18 mouse cellular contexts compared by ENCODE assay signal in the genomic region with DNA sequence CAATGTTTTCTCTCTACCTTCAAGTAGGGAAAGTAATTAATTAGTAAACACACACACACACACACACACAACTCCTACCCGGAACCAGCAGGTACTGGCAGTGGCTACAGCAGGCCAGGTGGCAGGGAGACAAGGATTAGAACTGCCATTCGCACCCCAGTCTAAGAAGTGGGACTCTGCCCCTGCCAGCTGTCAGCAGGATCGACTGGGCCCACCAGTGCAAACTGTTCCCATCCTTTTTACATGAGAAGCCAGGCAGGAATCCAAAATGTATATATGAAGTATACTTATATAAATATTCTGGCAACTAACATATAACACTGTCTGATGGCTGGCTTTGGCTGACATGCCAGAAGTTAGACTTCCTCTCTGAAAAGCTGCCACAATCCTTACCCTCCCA.
A peak's percentile ranks its signal among the peaks of the same experiment; 100 is the strongest.
DNase-seq lines count a peak whose midpoint lies in the region; ATAC-seq and TF ChIP-seq lines count a peak whose summit lies in the region.
"Had no signal": no experiment of that assay in that cellular context is flagged by ENCODE, and none has a peak within 500 bp of the region (broad histone marks: within the 10 kb centered on the region; RNA-seq: fewer than 3 reads in every experiment).

No protein-coding gene starts in this region.

- no peaks in the 10 kb centered on the region for H3K9me3 ChIP-seq in forebrain, embryonic 13.5 days (replicated peaks)
- H3K9me3 ChIP-seq in forebrain, embryonic 11.5 days (ENCODE audit: control insufficient read depth, low read length): no peaks in the 10 kb centered on the region
- H3K9me3 ChIP-seq in lung, embryonic 16.5 days (ENCODE audit: control insufficient read depth, low read length): no peaks in the 10 kb centered on the region
- H3K9me3 ChIP-seq in intestine, postnatal 0 days (ENCODE audit: control insufficient read depth): no peaks in the 10 kb centered on the region
- H3K9me3 ChIP-seq: heart, embryonic 15.5 days; kidney, embryonic 15.5 days; midbrain, embryonic 12.5 days had no signal

- H3K36me3 ChIP-seq in forebrain, embryonic 13.5 days (ENCODE audit: poor library complexity, severe bottlenecking): no peaks in the 10 kb centered on the region
- no peaks in the 10 kb centered on the region for H3K36me3 ChIP-seq in forebrain, embryonic 11.5 days (ENCODE audit: control insufficient read depth, insufficient read depth, low read length)
- no peaks in the 10 kb centered on the region for H3K36me3 ChIP-seq in lung, embryonic 16.5 days (ENCODE audit: control insufficient read depth, insufficient read depth, low read length)
- no peaks in the 10 kb centered on the region for H3K36me3 ChIP-seq in intestine, postnatal 0 days (ENCODE audit: control insufficient read depth, insufficient read depth)
- H3K36me3 ChIP-seq: heart, embryonic 15.5 days; kidney, embryonic 15.5 days; midbrain, embryonic 12.5 days had no signal

- WGBS in forebrain, embryonic 13.5 days: 76% methylated on average over 3 of the region's 3 CpGs
- WGBS in forebrain, embryonic 11.5 days: 86% methylated on average over 3 of the region's 3 CpGs
- WGBS in lung, embryonic 16.5 days: 34% methylated on average over 3 of the region's 3 CpGs
- WGBS in lung, adult 2 months: 71% methylated on average over 3 of the region's 3 CpGs
- 65% methylated on average over 3 of the region's 3 CpGs for WGBS in intestine, postnatal 0 days

- peak; percentile 45; the same call in 1 of the 2 replicates for ATAC-seq in forebrain, embryonic 13.5 days
- no peak for ATAC-seq in forebrain, embryonic 11.5 days (replicated peaks; ENCODE audit: low FRiP score)
- ATAC-seq in lung, embryonic 16.5 days (ENCODE audit: low read depth): peak; percentile 17
- no peak for ATAC-seq in intestine, postnatal 0 days
- ATAC-seq in CD4-positive, CD25-positive, alpha-beta regulatory T cell, adult 4 months: no peak
- ATAC-seq: lung, postnatal 0 days had no signal

- H3K27ac ChIP-seq in forebrain, embryonic 13.5 days: no peak overlapping the region
- no peak overlapping the region for H3K27ac ChIP-seq in forebrain, embryonic 11.5 days (ENCODE audit: low read depth, low read length)
- peak overlapping the region; percentile 64 for H3K27ac ChIP-seq in lung, embryonic 16.5 days (ENCODE audit: low read length)
- H3K27ac ChIP-seq in intestine, postnatal 0 days (ENCODE audit: low read depth, low read length): no peak overlapping the region
- H3K27ac ChIP-seq: heart, embryonic 15.5 days; kidney, embryonic 15.5 days; midbrain, embryonic 12.5 days had no signal

- H3K9ac ChIP-seq in forebrain, embryonic 13.5 days: no peak overlapping the region
- no peak overlapping the region for H3K9ac ChIP-seq in forebrain, embryonic 11.5 days (ENCODE audit: low read length)
- no peak overlapping the region for H3K9ac ChIP-seq in lung, embryonic 16.5 days (ENCODE audit: low read length)
- no peak overlapping the region for H3K9ac ChIP-seq in intestine, postnatal 0 days (ENCODE audit: low read depth, low read length)
- H3K9ac ChIP-seq: heart, embryonic 15.5 days; kidney, embryonic 15.5 days; midbrain, embryonic 12.5 days had no signal

- TF ChIP-seq CTCF in lung, adult 2 months (IDR thresholded peaks at IDR 0.05; ENCODE audit: insufficient read depth, low read length): no peak
- TF ChIP-seq CTCF in intestine, postnatal 0 days (IDR thresholded peaks at IDR 0.05; ENCODE audit: low read depth): no peak

- no peak overlapping the region for H3K4me3 ChIP-seq in forebrain, embryonic 13.5 days
- H3K4me3 ChIP-seq in forebrain, embryonic 11.5 days (ENCODE audit: low read depth, low read length): no peak overlapping the region
- H3K4me3 ChIP-seq in lung, embryonic 16.5 days (ENCODE audit: low read length): no peak overlapping the region
- no peak overlapping the region for H3K4me3 ChIP-seq in lung, adult 2 months (replicated peaks; ENCODE audit: extremely low read depth, low read depth, low read length)
- no peak overlapping the region for H3K4me3 ChIP-seq in intestine, postnatal 0 days (ENCODE audit: low read depth, low read length)
- H3K4me3 ChIP-seq: heart, embryonic 15.5 days; kidney, embryonic 15.5 days; layer of hippocampus, adult 2 months; midbrain, embryonic 12.5 days; myocyte had no signal

- peaks cover 5% of the 10 kb centered on the region; the same call in 1 of the 2 replicates for H3K27me3 ChIP-seq in forebrain, embryonic 13.5 days
- H3K27me3 ChIP-seq in forebrain, embryonic 11.5 days (ENCODE audit: control insufficient read depth, insufficient read depth, low read length): no peaks in the 10 kb centered on the region
- H3K27me3 ChIP-seq in lung, embryonic 16.5 days (ENCODE audit: control insufficient read depth, insufficient read depth, low read depth, low read length): no peaks in the 10 kb centered on the region
- no peaks in the 10 kb centered on the region for H3K27me3 ChIP-seq in intestine, postnatal 0 days (replicated peaks; ENCODE audit: control insufficient read depth, insufficient read depth, low read length)
- H3K27me3 ChIP-seq: heart, embryonic 15.5 days; kidney, embryonic 15.5 days had no signal

- no peak for DNase-seq in forebrain, embryonic 11.5 days (ENCODE audit: low spot score)
- no peak for DNase-seq in lung, adult 2 months
- DNase-seq in cerebellum, postnatal 25 days: peak; percentile 42 to 61
- DNase-seq in right cerebral cortex, postnatal 25 days: peak; percentile 36
- DNase-seq: B cell, adult 2 months; heart, adult 18-20 months; liver; thymus, adult 18-20 months had no signal

- TF ChIP-seq POLR2A in lung, adult 2 months (IDR thresholded peaks at IDR 0.05; ENCODE audit: borderline replicate concordance, extremely low read depth, low read depth, low read length): no peak

- H3K4me1 ChIP-seq in forebrain, embryonic 13.5 days: peaks cover 23% of the 10 kb centered on the region
- peaks cover 6% of the 10 kb centered on the region for H3K4me1 ChIP-seq in forebrain, embryonic 11.5 days (replicated peaks; ENCODE audit: control insufficient read depth, insufficient read depth, low read length)
- peaks cover 38% of the 10 kb centered on the region for H3K4me1 ChIP-seq in lung, embryonic 16.5 days (replicated peaks; ENCODE audit: control insufficient read depth, insufficient read depth, low read length)
- H3K4me1 ChIP-seq in lung, adult 2 months (ENCODE audit: control insufficient read depth, insufficient read depth, low read length): no peaks in the 10 kb centered on the region
- H3K4me1 ChIP-seq in intestine, postnatal 0 days (replicated peaks; ENCODE audit: control insufficient read depth, insufficient read depth, low read length): no peaks in the 10 kb centered on the region

- H3K4me2 ChIP-seq in forebrain, embryonic 13.5 days: no peak overlapping the region
- no peak overlapping the region for H3K4me2 ChIP-seq in forebrain, embryonic 11.5 days (ENCODE audit: low read depth, low read length, severe bottlenecking)
- no peak overlapping the region for H3K4me2 ChIP-seq in lung, embryonic 16.5 days (ENCODE audit: low read depth, low read length)
- no peak overlapping the region for H3K4me2 ChIP-seq in intestine, postnatal 0 days (replicated peaks; ENCODE audit: low read depth)
- H3K4me2 ChIP-seq: heart, embryonic 15.5 days; kidney, embryonic 15.5 days; midbrain, embryonic 12.5 days had no signal

Comparison
In these comparisons a context has a peak if more than half of its experiments do, and no peak if none do; other contexts are left out.
1. ATAC-seq: peak in forebrain, embryonic 13.5 days (single experiment) and lung, embryonic 16.5 days (single experiment); none in forebrain, embryonic 11.5 days (single experiment), intestine, postnatal 0 days (single experiment) and CD4-positive, CD25-positive, alpha-beta regulatory T cell, adult 4 months (single experiment).
2. DNase-seq: peak in cerebellum, postnatal 25 days (2 of 2) and right cerebral cortex, postnatal 25 days (single experiment); none in forebrain, embryonic 11.5 days (single experiment) and lung, adult 2 months (single experiment).